Mouse (Mus musculus) ES-E14 (cell line): ENCODE data around the gene Ksr2.

Experiments used
- CHD2 ChIP-seq: IDR thresholded peaks from 2 replicates; pipeline ENCODE4 v1.6.1; 2014; ENCODE audit warnings: mild to moderate bottlenecking, low read depth, low read length, inconsistent platforms
- MAFK ChIP-seq: IDR thresholded peaks from 2 replicates; pipeline ENCODE4 v1.6.1; 2014; ENCODE audit warnings: mild to moderate bottlenecking, low read depth, low read length, inconsistent platforms; ENCODE audit not compliant: insufficient read depth
- ZC3H11A ChIP-seq: IDR thresholded peaks from 2 replicates; pipeline ENCODE4 v1.6.1; 2012; ENCODE audit warnings: low read depth, mild to moderate bottlenecking, inconsistent platforms, low read length, borderline replicate concordance

DNA sequence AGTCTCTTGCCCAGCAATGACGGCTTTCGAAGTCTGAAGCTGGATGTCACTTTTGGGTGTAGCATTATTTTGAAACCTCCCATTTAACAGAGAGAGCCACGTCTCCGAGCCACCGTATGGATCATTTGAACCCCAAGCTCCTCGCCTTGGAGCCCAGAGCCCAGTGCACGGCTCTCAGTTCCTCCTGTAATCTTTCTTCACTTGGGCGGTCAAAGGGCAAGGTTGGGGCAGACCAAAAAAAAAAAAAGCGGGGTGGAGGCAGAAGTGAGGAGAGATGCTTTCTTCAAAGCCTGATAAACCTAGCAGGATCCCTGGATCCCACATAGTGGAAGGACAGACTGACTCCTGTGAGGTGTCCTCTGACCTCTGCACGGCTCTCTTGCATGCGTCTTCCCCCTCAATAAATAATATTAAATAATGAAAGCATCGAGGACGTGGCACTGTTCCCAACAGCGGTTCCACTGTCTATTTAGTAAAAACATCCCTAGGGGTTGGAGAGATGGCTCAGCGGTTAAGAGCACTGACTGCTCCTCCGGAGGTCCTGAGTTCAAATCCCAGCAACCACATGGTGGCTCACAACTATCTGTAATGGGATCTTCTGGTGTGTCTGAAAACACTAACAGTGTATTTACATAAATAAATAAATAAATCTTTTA lies 75.0 kb downstream of the Ksr2 start:
- TF ChIP-seq MAFK: no peak
- no peak for TF ChIP-seq CHD2
- no peak for TF ChIP-seq ZC3H11A
